Mouse (Mus musculus): ENCODE measurements at regions not wholly inside any gene's neighbourhood (a gene's known extent, or its start where the extent isn't known, plus 50 kb on each side); places are given as distances from the start of the nearest gene placed in this dataset.

- WGBS = 90% methylated on average over 8 of the region's 8 CpGs
- H3K27me3 ChIP-seq (replicated peaks; ENCODE audit: control insufficient read depth, insufficient read depth, low read length) = no peaks in the 10 kb centered on the region
Observed at GRCm38 (mm10) chr15:6236583-6236982, 63.0 kb upstream of the Dab2 start.

DNA sequence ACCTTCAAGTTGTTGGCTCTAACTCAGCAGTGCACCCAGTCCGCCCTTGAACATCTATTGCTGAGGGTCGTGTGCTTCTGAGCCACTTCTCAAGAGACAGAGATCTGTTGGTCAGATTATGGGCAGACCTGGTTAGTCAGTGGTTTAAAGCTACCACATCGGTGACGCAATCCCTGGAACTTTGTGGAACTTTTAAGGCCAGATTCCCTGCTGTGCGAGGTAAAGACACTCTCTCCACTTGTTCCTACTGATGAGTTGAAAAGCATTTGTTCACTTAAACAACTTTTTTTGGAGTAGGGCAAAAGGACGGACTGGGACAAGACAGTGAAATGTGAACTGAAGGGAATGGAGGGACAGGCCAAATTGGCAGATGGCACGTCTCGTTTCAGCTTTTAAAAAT is 61.9 kb upstream of the Dab2 start:
- no peaks in the 10 kb centered on the region for H3K4me1 ChIP-seq (ENCODE audit: control insufficient read depth, insufficient read depth, low read depth, low read length)
- ATAC-seq = peak; percentile 6; the same call in 1 of the 2 replicates
- H3K9me3 ChIP-seq (ENCODE audit: control insufficient read depth, low read length) = no peaks in the 10 kb centered on the region
- H3K36me3 ChIP-seq (ENCODE audit: control insufficient read depth, insufficient read depth, low read length) = no peaks in the 10 kb centered on the region
- no peak overlapping the region for H3K9ac ChIP-seq (ENCODE audit: low read depth, low read length)
- no peak overlapping the region for H3K4me3 ChIP-seq (ENCODE audit: low read length)
- no peaks in the 10 kb centered on the region for H3K27me3 ChIP-seq (replicated peaks; ENCODE audit: control insufficient read depth, insufficient read depth, low read length)
- WGBS = 75% methylated on average over 8 of the region's 8 CpGs
- H3K27ac ChIP-seq (ENCODE audit: low read depth, low read length) = no peak overlapping the region
- no peak overlapping the region for H3K4me2 ChIP-seq (ENCODE audit: low read length)

More at GRCm38 (mm10) chr15:6236583-6236982, 63.0 kb upstream of the Dab2 start:
- H3K4me2 ChIP-seq (ENCODE audit: low read length) = no peak overlapping the region
- no peaks in the 10 kb centered on the region for H3K36me3 ChIP-seq (ENCODE audit: control insufficient read depth, insufficient read depth, low read length)
- no peak overlapping the region for H3K9ac ChIP-seq (ENCODE audit: low read depth, low read length)
- no peaks in the 10 kb centered on the region for H3K9me3 ChIP-seq (ENCODE audit: control insufficient read depth, low read length)
- H3K4me1 ChIP-seq (ENCODE audit: control insufficient read depth, insufficient read depth, low read depth, low read length) = no peaks in the 10 kb centered on the region
- ATAC-seq = no peak
- no peak overlapping the region for H3K4me3 ChIP-seq (ENCODE audit: low read length)
- no peak overlapping the region for H3K27ac ChIP-seq (ENCODE audit: low read depth, low read length)

- ATAC-seq = peak; percentile 89
- WGBS = 3% methylated on average over 6 of the region's 6 CpGs
- no peaks in the 10 kb centered on the region for H3K36me3 ChIP-seq (ENCODE audit: control insufficient read depth, insufficient read depth, low read length)
- no peak overlapping the region for H3K4me3 ChIP-seq (ENCODE audit: low read length)
- no peaks in the 10 kb centered on the region for H3K4me1 ChIP-seq (ENCODE audit: control insufficient read depth, insufficient read depth, low read depth, low read length)
- no peak overlapping the region for H3K4me2 ChIP-seq (ENCODE audit: low read length)
- no peak overlapping the region for H3K9ac ChIP-seq (ENCODE audit: low read depth, low read length)
- H3K27me3 ChIP-seq (replicated peaks; ENCODE audit: control insufficient read depth, insufficient read depth, low read length) = no peaks in the 10 kb centered on the region
- no peak overlapping the region for H3K27ac ChIP-seq (ENCODE audit: low read depth, low read length)
- H3K9me3 ChIP-seq (ENCODE audit: control insufficient read depth, low read length) = no peaks in the 10 kb centered on the region
Observed at GRCm38 (mm10) chr15:6238133-6238532, 61.5 kb upstream of the Dab2 start.

- H3K4me1 ChIP-seq (ENCODE audit: control insufficient read depth, insufficient read depth, low read depth, low read length) = no peaks in the 10 kb centered on the region
- H3K27me3 ChIP-seq (replicated peaks; ENCODE audit: control insufficient read depth, insufficient read depth, low read length) = no peaks in the 10 kb centered on the region
- H3K36me3 ChIP-seq (ENCODE audit: control insufficient read depth, insufficient read depth, low read length) = no peaks in the 10 kb centered on the region
- no peak for ATAC-seq
- no peak overlapping the region for H3K9ac ChIP-seq (ENCODE audit: low read depth, low read length)
- H3K4me3 ChIP-seq (ENCODE audit: low read length) = no peak overlapping the region
- no peaks in the 10 kb centered on the region for H3K9me3 ChIP-seq (ENCODE audit: control insufficient read depth, low read length)
- H3K4me2 ChIP-seq (ENCODE audit: low read length) = no peak overlapping the region
- H3K27ac ChIP-seq (ENCODE audit: low read depth, low read length) = no peak overlapping the region
- WGBS = 97% methylated on average over 3 of the region's 3 CpGs
Observed at GRCm38 (mm10) chr15:6238755-6239154, 60.8 kb upstream of the Dab2 start.

GRCm38 (mm10) chr15:6242132-6242531 is 57.5 kb upstream of the Dab2 start:
- Histone ChIP-seq H3K9ac (ENCODE audit: low read depth, low read length) (no peak overlapping the region), H3K36me3 (ENCODE audit: control insufficient read depth, insufficient read depth, low read length) (no peaks in the 10 kb centered on the region), H3K4me1 (ENCODE audit: control insufficient read depth, insufficient read depth, low read depth, low read length) (no peaks in the 10 kb centered on the region), H3K9me3 (ENCODE audit: control insufficient read depth, low read length) (no peaks in the 10 kb centered on the region), H3K27ac (ENCODE audit: low read depth, low read length) (no peak overlapping the region), H3K4me2 (ENCODE audit: low read length) (no peak overlapping the region), H3K4me3 (ENCODE audit: low read length) (no peak overlapping the region), H3K27me3 (replicated peaks; ENCODE audit: control insufficient read depth, insufficient read depth, low read length) (no peaks in the 10 kb centered on the region)
- no peak for ATAC-seq
- 76% methylated on average over 4 of the region's 4 CpGs for WGBS

GRCm38 (mm10) chr15:6244401-6244800 is 55.2 kb upstream of the Dab2 start:
- ATAC-seq = no peak
- Histone ChIP-seq H3K27me3 (replicated peaks; ENCODE audit: control insufficient read depth, insufficient read depth, low read length) (no peaks in the 10 kb centered on the region), H3K9ac (ENCODE audit: low read depth, low read length) (no peak overlapping the region), H3K9me3 (ENCODE audit: control insufficient read depth, low read length) (no peaks in the 10 kb centered on the region), H3K4me3 (ENCODE audit: low read length) (no peak overlapping the region), H3K36me3 (ENCODE audit: control insufficient read depth, insufficient read depth, low read length) (no peaks in the 10 kb centered on the region), H3K4me2 (ENCODE audit: low read length) (no peak overlapping the region), H3K27ac (ENCODE audit: low read depth, low read length) (no peak overlapping the region), H3K4me1 (ENCODE audit: control insufficient read depth, insufficient read depth, low read depth, low read length) (no peaks in the 10 kb centered on the region)
- 32% methylated on average over 7 of the region's 7 CpGs for WGBS

DNA sequence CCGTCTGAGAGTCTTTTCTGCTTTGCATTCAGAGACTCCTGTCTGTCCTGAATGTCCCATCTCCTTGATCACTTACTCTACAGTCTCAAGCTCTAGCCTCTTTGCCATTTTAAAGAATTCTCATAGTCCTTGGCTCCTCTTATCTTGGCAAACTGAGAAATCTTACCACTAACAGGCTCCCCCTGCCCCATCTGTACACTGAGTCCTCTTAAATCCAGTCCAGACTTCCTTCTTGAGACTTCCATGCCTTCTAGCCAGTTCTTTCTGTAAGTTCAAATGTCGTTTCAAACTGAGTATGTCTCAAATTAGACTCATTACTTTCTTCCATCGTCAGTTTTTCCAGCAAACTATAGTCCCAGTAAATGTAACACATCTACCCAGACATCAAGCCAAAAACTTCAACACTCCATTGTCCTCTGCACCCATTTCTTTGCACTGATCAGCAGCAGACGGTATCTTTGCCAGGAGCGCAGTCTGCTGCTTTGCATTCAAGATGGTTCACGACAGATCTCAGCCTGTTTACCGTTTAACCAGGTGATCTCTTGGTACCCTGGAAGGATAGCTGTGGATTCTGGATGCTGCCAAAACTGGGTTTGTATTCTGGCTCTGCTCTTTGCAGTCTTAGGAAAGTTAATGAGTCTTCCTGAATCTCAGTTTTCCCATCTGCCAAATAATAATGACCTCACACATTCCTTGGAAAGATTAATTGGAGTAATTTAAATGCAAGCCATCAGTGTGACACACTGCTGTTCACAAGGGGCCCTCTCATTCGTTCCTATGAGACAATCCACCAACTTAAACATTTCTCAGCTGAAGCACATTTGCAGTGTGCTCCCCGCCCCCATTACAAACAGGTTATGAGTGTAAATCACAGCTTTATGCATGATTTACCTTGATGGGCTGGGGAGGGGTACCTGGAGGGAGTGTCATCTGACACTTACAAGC is 53.4 kb upstream of the Dab2 start:
- ATAC-seq = peak; percentile 85
- H3K27ac ChIP-seq (ENCODE audit: low read depth, low read length) = no peak overlapping the region

GRCm38 (mm10) chr15:6248470-6248869 is 51.1 kb upstream of the Dab2 start:
- Histone ChIP-seq H3K9ac (ENCODE audit: low read depth, low read length) (no peak overlapping the region), H3K9me3 (ENCODE audit: control insufficient read depth, low read length) (no peaks in the 10 kb centered on the region), H3K36me3 (ENCODE audit: control insufficient read depth, insufficient read depth, low read length) (no peaks in the 10 kb centered on the region), H3K27me3 (replicated peaks; ENCODE audit: control insufficient read depth, insufficient read depth, low read length) (no peaks in the 10 kb centered on the region), H3K4me3 (ENCODE audit: low read length) (no peak overlapping the region), H3K4me1 (ENCODE audit: control insufficient read depth, insufficient read depth, low read depth, low read length) (no peaks in the 10 kb centered on the region), H3K4me2 (ENCODE audit: low read length) (no peak overlapping the region), H3K27ac (ENCODE audit: low read depth, low read length) (no peak overlapping the region)
- WGBS = 87% methylated on average over 4 of the region's 4 CpGs
- no peak for ATAC-seq

More for the DNA sequence above, 53.4 kb upstream of the Dab2 start:
- Histone ChIP-seq H3K36me3 (ENCODE audit: control insufficient read depth, insufficient read depth, low read length) (no peaks in the 10 kb centered on the region), H3K4me2 (ENCODE audit: low read length) (no peak overlapping the region), H3K27me3 (replicated peaks; ENCODE audit: control insufficient read depth, insufficient read depth, low read length) (no peaks in the 10 kb centered on the region), H3K9me3 (ENCODE audit: control insufficient read depth, low read length) (no peaks in the 10 kb centered on the region), H3K4me1 (ENCODE audit: control insufficient read depth, insufficient read depth, low read depth, low read length) (no peaks in the 10 kb centered on the region), H3K4me3 (ENCODE audit: low read length) (no peak overlapping the region), H3K9ac (ENCODE audit: low read depth, low read length) (no peak overlapping the region)
- WGBS = 59% methylated on average over 9 of the region's 9 CpGs

Measured in hindbrain, embryonic 16.5 days (tissue).